Mouse (Mus musculus) spleen, adult 2 months (tissue): ENCODE measurements at regions not wholly inside any gene's neighbourhood (a gene's known extent, or its start where the extent isn't known, plus 50 kb on each side); places are given as distances from the start of the nearest gene placed in this dataset.
A peak's percentile ranks its signal among the peaks of the same experiment; 100 is the strongest.

Experiments used
- DNase-seq, 2 experiments: peaks; one replicate each; pipeline versions ENCODE4 v3.0.0 to v3.0.0-alpha.2; 2012 to 2021; ENCODE audit warnings: low spot score in 2 of 2, low read depth in 1 of 2
- H3K27ac ChIP-seq: fragments of 200-500 bp; 2 replicates; pipeline ENCODE4 v1.5.1; 2012; ENCODE audit warnings: low read length, inconsistent platforms; ENCODE audit not compliant: insufficient read depth
- H3K27me3 ChIP-seq: fragments of 200-500 bp; 2 replicates; pipeline ENCODE4 v1.6.1; 2012; ENCODE audit warnings: mild to moderate bottlenecking, moderate library complexity, low read length, inconsistent platforms; ENCODE audit not compliant: control insufficient read depth, insufficient read depth
- H3K36me3 ChIP-seq: fragments of 200-500 bp; 2 replicates; pipeline ENCODE4 v1.6.1; 2012; ENCODE audit warnings: mild to moderate bottlenecking, low read length, inconsistent platforms; ENCODE audit not compliant: control insufficient read depth, insufficient read depth
- H3K4me1 ChIP-seq: fragments of 200-500 bp; 2 replicates; pipeline ENCODE4 v1.6.1; 2011; ENCODE audit warnings: inconsistent platforms; ENCODE audit not compliant: control insufficient read depth, insufficient read depth, insufficient read length
- H3K4me3 ChIP-seq: fragments of 200-500 bp; 2 replicates; pipeline ENCODE4 v1.5.1; 2011; ENCODE audit warnings: mild to moderate bottlenecking, inconsistent platforms; ENCODE audit not compliant: insufficient read depth, insufficient read length; ENCODE audit errors: extremely low read depth
- CTCF ChIP-seq: fragments of 200-500 bp; IDR thresholded peaks from 2 replicates; pipeline ENCODE4 v1.5.1; 2011; ENCODE audit warnings: mild to moderate bottlenecking, inconsistent platforms; ENCODE audit not compliant: insufficient read depth, insufficient read length, insufficient replicate concordance; ENCODE audit errors: extremely low read depth
- POLR2A ChIP-seq: fragments of 200-500 bp; IDR thresholded peaks from 2 replicates; pipeline ENCODE4 v1.6.1; 2011; ENCODE audit warnings: low read depth, low read length, inconsistent platforms
- WGBS: fragments of 180-500 bp; shearing (Covaris S2); methylation state at CpG from one replicate; pipeline ENCODE4 v1.1.7; 2018; 5-methylcytosine and 5-hydroxymethylcytosine counted together

- H3K27ac ChIP-seq: peak overlapping the region; percentile 84
- DNase-seq: peak; percentile 10 to 19
- WGBS: 0% methylated on average over 1 of the region's 1 CpGs
- H3K4me1 ChIP-seq: peaks cover 6% of the 10 kb centered on the region; the same call in 1 of the 2 replicates
- no peaks in the 10 kb centered on the region for H3K36me3 ChIP-seq
- peak overlapping the region; percentile 69 for H3K4me3 ChIP-seq
- H3K27me3 ChIP-seq: no peaks in the 10 kb centered on the region
- TF ChIP-seq CTCF (no peak), POLR2A (peak; percentile 51; the same call in 1 of the 2 replicates)
Measured at GRCm38 (mm10) chr7:106440900-106441506, 225.9 kb upstream of the Gvin1 start.
